Mouse (Mus musculus) fibroblast of lung, adult 2 months (primary cell): Measurements from ENCODE around the gene Tead1.

Experiments
- DNase-seq: peaks from one replicate; pipeline ENCODE4 v3.0.0-alpha.2; 2011; ENCODE audit warnings: low read depth

Tead1 gene

GRCm38 (mm10) chr7:112686586-112686985 is 7.5 kb downstream of the Tead1 start:
- DNase-seq: no peak

GRCm38 (mm10) chr7:112688425-112689001 is 9.4 kb downstream of the Tead1 start:
- peak; percentile 58 for DNase-seq

GRCm38 (mm10) chr7:112690836-112691781 is 12.0 kb downstream of the Tead1 start:
- no peak for DNase-seq

DNA sequence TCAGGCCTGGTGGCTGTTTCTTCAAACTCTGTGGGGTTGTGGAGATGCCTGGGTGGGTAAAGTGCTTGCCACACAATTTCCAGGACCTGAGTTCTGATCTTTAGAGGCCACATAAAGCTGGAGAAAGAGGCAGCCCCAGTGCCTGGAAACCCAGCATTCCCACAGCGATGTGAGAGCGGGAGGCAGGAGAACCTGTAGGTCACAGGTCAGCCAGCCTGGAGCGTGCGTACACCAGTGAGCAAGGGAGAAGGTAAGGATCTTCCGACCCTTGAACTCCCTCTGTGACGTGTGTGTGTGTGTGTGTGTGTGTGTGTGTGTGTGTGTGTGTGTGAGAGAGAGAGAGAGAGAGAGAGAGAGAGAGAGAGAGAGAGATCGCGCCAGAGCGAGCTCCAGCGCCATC is 14.4 kb downstream of the Tead1 start:
- no peak for DNase-seq

DNA sequence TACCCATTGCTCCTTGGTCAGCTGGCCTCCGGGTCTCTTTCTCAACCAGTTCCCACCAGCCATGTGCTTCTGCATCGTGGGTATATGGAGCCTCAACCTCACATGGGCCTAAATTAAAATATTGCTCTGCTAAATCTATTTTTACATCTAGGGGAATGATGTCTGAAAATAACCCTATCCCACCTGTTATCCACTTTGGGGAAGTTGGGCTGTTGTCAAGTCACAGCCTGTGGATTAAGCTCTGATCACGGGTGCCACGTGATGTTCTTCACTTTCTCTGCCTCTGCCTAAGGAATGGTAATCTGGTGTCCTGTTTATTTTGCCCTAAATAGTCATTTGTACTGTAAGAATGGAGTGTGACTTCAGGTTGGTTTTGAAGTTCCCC is 17.7 kb downstream of the Tead1 start:
- no peak for DNase-seq

DNA sequence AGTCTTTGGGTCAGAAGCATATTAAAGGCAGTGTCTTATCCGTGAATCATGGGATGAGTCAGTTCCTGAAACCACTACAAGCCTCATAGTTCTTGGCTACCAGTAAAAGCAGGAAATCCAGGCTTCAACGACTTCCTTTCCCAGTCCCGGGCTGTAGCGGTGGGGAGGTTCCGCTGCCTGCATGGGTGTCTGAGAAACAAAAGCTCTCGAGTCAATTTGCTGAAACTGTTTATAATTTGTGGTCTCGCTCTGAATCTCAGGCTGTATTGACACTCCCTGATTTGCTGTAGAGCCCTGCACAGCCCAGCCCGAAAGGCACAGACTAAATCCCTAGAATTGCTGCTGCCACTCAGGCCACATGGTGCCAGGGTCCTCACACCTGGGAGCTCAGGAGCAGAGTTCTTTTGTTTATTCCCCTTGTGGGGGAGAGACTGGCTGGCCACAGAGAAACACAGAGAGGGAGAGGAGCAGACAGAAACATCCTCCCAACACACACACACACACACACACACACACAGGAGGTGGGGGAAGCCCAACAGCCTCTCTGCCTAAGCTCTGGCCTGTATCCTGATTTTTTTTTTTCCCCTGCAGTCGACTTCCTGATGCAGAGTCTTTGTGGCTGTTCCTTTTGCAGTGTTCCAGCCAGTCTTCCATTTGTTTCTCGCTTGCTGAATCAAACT is 18.2 kb downstream of the Tead1 start:
- peak; percentile 82 for DNase-seq

GRCm38 (mm10) chr7:112700082-112700481 is 21.0 kb downstream of the Tead1 start:
- no peak for DNase-seq

DNA sequence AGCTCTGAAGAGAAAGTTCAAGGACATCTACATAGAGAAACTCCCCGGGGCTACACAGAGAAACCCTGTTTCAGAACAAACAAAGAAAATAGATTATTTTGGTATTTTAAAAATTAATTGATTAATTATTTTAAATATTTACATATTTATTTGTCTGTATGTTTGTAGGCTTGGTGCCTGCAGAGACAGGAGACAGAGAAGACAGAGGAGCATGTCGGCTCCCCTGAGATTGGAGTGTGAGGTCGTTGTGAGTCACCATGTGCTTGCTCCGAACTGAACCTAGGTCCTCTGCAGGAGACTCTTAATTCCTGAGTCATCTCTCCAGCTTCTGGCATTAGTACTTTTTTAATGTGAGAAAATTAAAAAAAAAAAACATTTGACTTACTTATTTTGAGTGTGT is 24.2 kb downstream of the Tead1 start:
- no peak for DNase-seq

DNA sequence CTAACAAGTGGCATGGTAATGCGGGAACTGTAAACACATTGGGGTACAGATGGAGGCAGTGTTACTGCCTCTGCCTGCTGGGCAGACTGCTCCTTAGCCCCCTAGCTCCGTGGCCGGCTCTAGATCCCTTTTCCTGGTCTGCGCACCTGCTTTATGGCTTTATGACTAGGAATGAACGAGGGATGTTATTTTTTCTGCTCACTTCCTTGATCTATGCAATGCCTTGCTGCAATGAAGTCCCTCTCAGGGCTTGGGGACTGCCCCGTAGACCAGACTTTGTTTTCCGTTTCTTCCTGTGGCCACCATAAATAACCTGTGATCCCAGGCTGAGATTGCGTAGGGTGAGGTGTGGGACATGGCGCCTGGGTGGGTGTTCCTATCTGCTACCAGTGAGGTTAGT is 26.8 kb downstream of the Tead1 start:
- no peak for DNase-seq

GRCm38 (mm10) chr7:112706756-112707155 is 27.6 kb downstream of the Tead1 start:
- no peak for DNase-seq

DNA sequence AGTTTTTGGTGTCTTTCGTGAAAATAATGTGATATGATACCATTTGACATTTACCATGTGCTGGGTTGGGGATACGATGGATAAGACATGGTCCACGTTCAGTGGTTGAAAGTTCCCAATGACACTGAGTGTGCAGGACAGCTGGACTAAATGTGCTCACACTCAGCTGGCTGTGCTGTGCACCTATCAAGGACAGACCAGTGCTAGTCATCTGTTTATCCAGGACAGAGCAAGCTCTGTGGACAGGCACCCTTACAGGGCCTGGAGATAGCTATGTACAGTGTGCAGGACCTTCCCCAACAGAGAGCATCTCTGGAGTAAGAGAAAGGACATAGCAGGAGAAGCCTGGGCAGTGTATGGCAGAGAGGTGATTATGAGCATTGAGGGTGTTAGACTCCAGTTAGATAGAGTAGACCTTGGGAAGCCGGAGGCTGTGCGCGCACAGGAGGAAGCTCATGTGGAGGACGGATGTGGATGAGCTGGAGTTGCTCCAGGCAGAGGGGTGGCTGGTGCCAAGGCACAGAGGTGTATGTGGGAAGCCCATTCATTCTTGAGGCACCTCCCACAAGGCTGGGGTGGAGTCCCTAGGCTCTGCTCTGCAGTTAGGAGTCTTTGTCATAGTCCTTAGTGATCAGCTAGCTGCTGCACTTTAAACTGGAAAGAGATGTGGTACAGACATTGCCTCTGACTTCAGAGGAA is 31.4 kb downstream of the Tead1 start:
- DNase-seq: no peak

- no peak for DNase-seq
Measured at GRCm38 (mm10) chr7:112711977-112712376, 32.9 kb downstream of the Tead1 start.

- peak; percentile 28 for DNase-seq
Measured at GRCm38 (mm10) chr7:112713509-112713908, 34.4 kb downstream of the Tead1 start.

DNA sequence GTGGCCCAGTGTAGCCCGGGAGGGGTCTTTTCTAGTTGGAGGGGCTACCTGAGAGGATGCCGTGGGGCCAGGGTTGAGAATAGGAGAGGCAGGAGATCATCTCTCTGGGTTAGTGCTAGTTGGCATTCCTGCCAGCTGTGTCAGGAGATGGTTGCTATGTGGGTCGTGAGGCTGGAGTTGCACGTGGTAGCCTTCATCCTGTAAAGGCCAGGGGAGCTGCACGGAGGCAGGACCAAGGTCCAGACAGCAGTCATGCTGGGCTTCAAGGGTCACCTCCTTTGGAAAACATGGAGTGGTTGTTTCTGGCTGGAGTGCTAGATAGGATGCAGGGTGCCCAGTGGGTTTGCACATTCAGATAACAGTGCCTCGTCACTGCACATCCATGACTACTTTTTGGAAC is 35.7 kb downstream of the Tead1 start:
- no peak for DNase-seq

DNA sequence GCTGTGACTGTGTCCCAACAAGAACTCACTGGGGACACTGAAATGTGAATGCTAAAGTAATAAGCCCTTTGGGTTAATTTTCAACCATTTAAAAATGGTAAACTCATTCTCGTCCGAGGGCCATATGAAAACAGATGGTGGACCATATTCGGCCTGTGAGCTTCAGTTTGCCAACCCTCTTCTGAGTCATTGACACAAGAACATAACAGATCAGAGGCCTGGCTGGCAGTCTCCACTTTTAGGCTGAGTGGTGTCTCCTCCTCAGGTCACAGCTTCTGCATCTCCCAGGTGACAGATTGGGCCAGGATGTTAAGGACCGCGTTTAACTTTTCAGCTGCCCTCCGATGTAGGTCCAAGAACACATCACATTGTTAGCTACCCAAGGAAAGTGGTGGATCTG is 37.6 kb downstream of the Tead1 start:
- DNase-seq: no peak

DNA sequence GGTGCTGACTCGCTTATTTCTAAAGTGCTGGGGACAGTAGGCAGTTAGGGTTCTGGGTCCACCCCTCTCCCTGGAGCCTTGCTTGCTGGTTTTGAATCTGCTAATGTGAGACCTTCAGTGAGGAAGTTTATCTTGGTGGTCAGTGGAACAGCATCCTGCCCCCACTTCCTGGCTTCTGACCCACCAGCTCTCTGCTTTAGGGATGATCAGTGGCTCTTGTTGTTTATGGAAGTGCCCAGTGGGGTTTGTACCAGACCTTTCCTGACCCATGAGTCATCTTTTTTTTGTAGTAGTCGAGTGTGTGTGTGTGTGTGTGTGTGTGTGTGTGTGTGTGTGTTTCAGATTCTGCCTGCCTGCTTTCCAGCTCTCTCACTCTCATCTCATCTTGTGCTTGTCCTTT is 38.6 kb downstream of the Tead1 start:
- DNase-seq: no peak

DNA sequence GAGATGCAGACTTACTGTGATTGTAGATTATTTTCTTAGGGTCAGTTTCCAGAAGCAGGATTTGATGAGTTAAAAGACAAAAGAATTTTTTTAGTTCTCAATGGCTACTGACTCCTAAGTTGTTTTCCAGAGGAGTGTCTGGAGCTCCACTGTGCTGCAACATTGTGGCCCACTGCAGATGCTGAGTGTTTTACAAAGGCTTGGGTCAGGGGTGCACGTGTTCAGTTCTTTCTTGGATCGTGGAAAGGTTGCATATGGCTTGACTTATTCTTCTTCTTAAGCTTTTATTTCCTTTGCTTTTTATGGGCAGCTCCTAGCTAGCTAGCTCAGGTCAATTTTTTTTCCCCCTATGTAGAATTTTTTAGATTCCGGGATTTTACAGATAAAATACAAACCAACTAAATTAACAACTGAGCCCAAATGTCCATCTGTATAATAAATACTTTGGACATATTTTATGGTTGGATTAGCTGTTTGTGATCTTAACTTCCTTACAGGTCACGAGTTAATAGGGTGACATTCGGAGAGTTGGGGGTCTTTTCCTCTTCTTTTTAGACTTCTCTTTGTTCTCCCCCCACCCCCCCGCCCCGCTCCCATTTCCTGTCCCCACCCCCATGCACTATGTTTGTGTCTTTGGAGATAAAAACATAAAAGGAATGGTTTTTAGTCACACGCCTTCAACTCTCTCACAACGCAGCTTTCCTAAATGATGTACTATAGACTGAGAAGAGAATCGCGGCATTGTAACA is 40.5 kb downstream of the Tead1 start:
- DNase-seq: no peak

DNA sequence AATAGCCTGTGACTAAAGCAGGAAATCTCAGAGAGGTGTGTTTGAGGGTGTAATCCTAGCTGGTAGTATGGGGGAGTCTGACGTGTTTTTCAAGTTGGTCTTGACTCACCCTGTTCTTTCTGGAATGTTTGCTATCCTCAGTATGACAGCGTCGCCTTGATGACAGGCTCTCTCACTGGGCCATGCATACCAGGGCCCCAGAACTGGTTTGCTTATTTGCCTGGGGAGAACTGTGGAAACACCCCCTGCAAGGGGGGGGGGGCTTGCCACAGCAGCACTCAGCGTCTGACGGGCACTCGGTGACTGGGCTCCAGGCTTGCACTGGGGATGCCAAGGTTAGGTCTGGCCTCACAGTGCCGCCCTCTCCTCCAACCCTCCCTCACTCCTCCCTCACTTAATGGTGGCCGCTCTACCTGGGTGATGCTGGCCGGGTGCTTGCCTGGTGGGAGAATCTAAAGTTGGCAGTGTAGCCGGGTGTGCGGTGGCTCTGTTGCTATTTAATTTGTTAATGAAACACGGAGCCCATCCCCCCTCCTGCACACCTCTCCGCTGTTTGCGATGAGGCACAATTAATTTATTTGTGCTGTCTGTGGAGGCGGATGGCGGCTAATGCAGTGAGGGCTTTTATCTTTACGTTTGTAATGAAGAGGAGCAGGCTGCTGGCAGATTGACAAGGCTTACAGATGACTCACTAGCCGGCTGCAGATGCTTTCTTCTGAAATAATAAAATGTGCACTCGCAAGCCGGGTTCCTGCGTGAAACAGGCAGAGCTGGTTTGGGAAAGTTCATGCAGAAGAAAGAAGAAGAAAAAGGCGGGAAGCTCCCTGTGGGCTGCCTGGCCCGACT is 41.2 kb downstream of the Tead1 start:
- DNase-seq: peak; percentile 72

DNA sequence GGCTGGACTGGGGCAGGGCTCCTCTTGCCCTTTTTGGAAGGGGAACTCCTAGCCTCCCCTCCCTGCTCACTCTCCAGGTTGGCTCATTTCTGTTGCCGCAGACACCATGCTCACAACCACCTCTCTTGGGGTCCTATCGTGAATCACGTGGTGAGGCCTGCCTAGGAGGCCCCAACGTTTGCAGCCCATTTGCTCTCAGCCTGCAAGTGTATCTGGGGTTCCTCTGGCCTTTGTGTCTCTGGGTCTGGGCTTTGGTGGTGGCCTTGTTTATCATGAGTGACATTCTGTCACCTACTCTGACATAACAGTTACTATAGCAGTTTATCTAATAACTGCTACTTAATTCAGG is 41.8 kb downstream of the Tead1 start:
- no peak for DNase-seq

GRCm38 (mm10) chr7:112721859-112722258 is 42.7 kb downstream of the Tead1 start:
- DNase-seq: no peak

GRCm38 (mm10) chr7:112728399-112728798 is 49.3 kb downstream of the Tead1 start:
- no peak for DNase-seq
